Mouse (Mus musculus) ES-Bruce4 (cell line): Measurements from ENCODE around the gene Uqcrq.

Experiments used
- EP300 ChIP-seq: IDR thresholded peaks from 2 replicates; pipeline ENCODE4 v1.6.1; 2011; ENCODE audit warnings: low read depth, low read length; ENCODE audit not compliant: insufficient read depth
- POLR2A ChIP-seq: IDR thresholded peaks from one replicate; pipeline ENCODE4 v1.8.1; 2011; ENCODE audit warnings: low read length; ENCODE audit not compliant: insufficient read depth

- TF ChIP-seq EP300 (no peak), POLR2A (no peak)
Measured at GRCm38 (mm10) chr11:53453031-53453430, 22.4 kb upstream of the Uqcrq start.
